Mouse (Mus musculus): ENCODE data around the gene Syce1l. TPM values are rescaled to one million over a fixed set of nuclear protein-coding genes. Genes with fewer than 3 reads are reported as not detected.

Syce1l gene
- total and polyA plus RNA-seq, 3 experiments = 0.94 to 1.9 (median 1.4) TPM

- TF ChIP-seq ETS1 (conservative IDR thresholded peaks at IDR 0.05; ENCODE audit: low read depth, low read length) (no peak), ZMIZ1 (IDR thresholded peaks at IDR 0.05; ENCODE audit: low read depth, low read length) (peak; percentile 49), POLR2AphosphoS2 (IDR thresholded peaks at IDR 0.05; ENCODE audit: low read depth, low read length) (peak; percentile 67; the same call in 1 of the 2 replicates), ZC3H11A (IDR thresholded peaks at IDR 0.05; ENCODE audit: low read depth, low read length) (no peak), MAZ (IDR thresholded peaks at IDR 0.05; ENCODE audit: low read depth, low read length) (no peak), SIN3A (IDR thresholded peaks at IDR 0.05; ENCODE audit: low read length) (0 out of 2 replicates have a peak, but pooled peaks have one; percentile 15), NELFE (IDR thresholded peaks at IDR 0.05; ENCODE audit: low read depth, low read length) (peak; percentile 43), MAFK (IDR thresholded peaks at IDR 0.05; ENCODE audit: insufficient replicate concordance, low read length) (no peak), KAT2A (IDR thresholded peaks at IDR 0.05; ENCODE audit: insufficient replicate concordance, low read length) (no peak)
Observed at GRCm38 (mm10) chr8:113634670-113635591, 8.1 kb upstream of the Syce1l start, which contains the start of gene Mon1b (continued).

GRCm38 (mm10) chr8:113635592-113636279 lies 7.3 kb upstream of the Syce1l start:
- Histone ChIP-seq H3K79me2 (replicated peaks; ENCODE audit: control insufficient read depth, extremely low read depth, insufficient read depth, poor library complexity, severe bottlenecking) (peaks cover 22% of the 10 kb centered on the region), H3K27me3 (replicated peaks) (peaks cover 17% of the 10 kb centered on the region), H3K27ac (ENCODE audit: insufficient read depth, low read depth) (peak overlapping the region; percentile 78), H3K36me3 (replicated peaks in 1 of 2; ENCODE audit: control insufficient read depth in 1 of 2, insufficient read depth in 1 of 2, low read length in 1 of 2) (peaks cover 30 to 36% of the 10 kb centered on the region in 2 experiments), H3K4me1 (ENCODE audit: control insufficient read depth in 1 of 2, insufficient read depth in 2 of 2) (peaks cover 5 to 33% of the 10 kb centered on the region in 2 experiments), H3K9me3 (replicated peaks; ENCODE audit: low read length) (no peaks in the 10 kb centered on the region), H3K9ac (ENCODE audit: insufficient read depth, low read depth) (peak overlapping the region; percentile 94), H3K4me2 (ENCODE audit: insufficient read depth, low read depth, poor library complexity, severe bottlenecking) (peak overlapping the region; percentile 79; the same call in 1 of the 2 replicates), H3K4me3 (replicated peaks in 1 of 3; ENCODE audit: low read depth in 2 of 3, low read length in 2 of 3, poor library complexity in 1 of 3) (peak overlapping the region; percentile 89 to 92 (median 90))
- dilution Hi-C loops (cut with MboI; ENCODE audit: extremely low pct_ligation_motif_present, extremely low pct_unique_long_range_greater_than_20kb, low sequenced_read_pairs) = no loop called here
- in situ Hi-C loops (cut with MboI; ENCODE audit: low pct_ligation_motif_present, low pct_unique_long_range_greater_than_20kb, low sequenced_read_pairs) = loop anchor here (10.0 kb wide), 1 partner anchor 1581 kb away; no protein-coding TSS in a partner anchor
- peak; percentile 92 for DNase-seq (ENCODE audit: extremely low read depth)
- TF ChIP-seq POLR2AphosphoS2 (IDR thresholded peaks at IDR 0.05; ENCODE audit: low read depth, low read length) = no peak
- no peak; the same call in 1 of the 2 replicates for TF ChIP-seq RCOR1 (conservative IDR thresholded peaks at IDR 0.05; ENCODE audit: low read depth, low read length)
- TF ChIP-seq KAT2A (IDR thresholded peaks at IDR 0.05; ENCODE audit: insufficient replicate concordance, low read length) = peak; percentile 74; the same call in 1 of the 2 replicates
- TF ChIP-seq HCFC1 (IDR thresholded peaks at IDR 0.05; ENCODE audit: low read depth, low read length) = peak; percentile 84
- no peak for TF ChIP-seq CHD1 (IDR thresholded peaks at IDR 0.05; ENCODE audit: low read depth, low read length)
- no peak for TF ChIP-seq ZKSCAN1 (IDR thresholded peaks at IDR 0.05; ENCODE audit: borderline replicate concordance, low read depth, low read length)
- peak; percentile 98 for TF ChIP-seq ELF1 (IDR thresholded peaks at IDR 0.05; ENCODE audit: low read depth, low read length)
- TF ChIP-seq JUND (conservative IDR thresholded peaks at IDR 0.05; ENCODE audit: low read depth, low read length) = no peak
- no peak for TF ChIP-seq ZC3H11A (IDR thresholded peaks at IDR 0.05; ENCODE audit: low read depth, low read length)
- TF ChIP-seq TBP (conservative IDR thresholded peaks at IDR 0.05; ENCODE audit: low read depth, low read length) = 0 out of 2 replicates have a peak, but pooled peaks have one; percentile 45
- TF ChIP-seq MAZ (IDR thresholded peaks at IDR 0.05; ENCODE audit: low read depth, low read length) = 0 out of 2 replicates have a peak, but pooled peaks have one; percentile 17
- TF ChIP-seq IRF4 (IDR thresholded peaks at IDR 0.05; ENCODE audit: low read depth, low read length) = peak; percentile 67
- TF ChIP-seq SMC3 (IDR thresholded peaks at IDR 0.05; ENCODE audit: low read depth, low read length) = no peak
- TF ChIP-seq MEF2A (IDR thresholded peaks at IDR 0.05; ENCODE audit: borderline replicate concordance, low read depth, low read length) = peak; percentile 55; the same call in 1 of the 2 replicates
- no peak for TF ChIP-seq BHLHE40 (IDR thresholded peaks at IDR 0.05; ENCODE audit: low read depth, low read length)
- no peak for TF ChIP-seq PAX5 (IDR thresholded peaks at IDR 0.05; ENCODE audit: low read length)
- TF ChIP-seq MYC (IDR thresholded peaks at IDR 0.05; ENCODE audit: low read depth, low read length) = peak; percentile 67; the same call in 1 of the 2 replicates
- no peak; the same call in 1 of the 2 replicates for TF ChIP-seq GABPA (IDR thresholded peaks at IDR 0.05; ENCODE audit: insufficient replicate concordance, low read depth, low read length)
- peak; percentile 36 for TF ChIP-seq ETS1 (conservative IDR thresholded peaks at IDR 0.05; ENCODE audit: low read depth, low read length)
- TF ChIP-seq RAD21 (IDR thresholded peaks at IDR 0.05; ENCODE audit: low read depth, low read length) = no peak
- TF ChIP-seq MXI1 (IDR thresholded peaks at IDR 0.05; ENCODE audit: low read depth, low read length) = peak; percentile 84
- TF ChIP-seq USF1 (IDR thresholded peaks at IDR 0.05; ENCODE audit: low read depth, low read length) = no peak
- no peak for TF ChIP-seq JUN (IDR thresholded peaks at IDR 0.05; ENCODE audit: insufficient read depth, low read depth, low read length)
- no peak for TF ChIP-seq E2F4 (IDR thresholded peaks at IDR 0.05; ENCODE audit: insufficient replicate concordance, low read depth, low read length)
- TF ChIP-seq MAFK (IDR thresholded peaks at IDR 0.05; ENCODE audit: insufficient replicate concordance, low read length) = no peak
- no peak for TF ChIP-seq CTCF (conservative IDR thresholded peaks at IDR 0.05 in 1 of 2, IDR thresholded peaks at IDR 0.05 in 1 of 2; ENCODE audit: low read depth in 2 of 2, low read length in 2 of 2)
- TF ChIP-seq EP300 (IDR thresholded peaks at IDR 0.05; ENCODE audit: low read length) = no peak
- peak; percentile 38; the same call in 1 of the 2 replicates for TF ChIP-seq NRF1 (IDR thresholded peaks at IDR 0.05; ENCODE audit: low read depth, low read length)

Data from CH12.LX (cell line).